Mouse (Mus musculus): ENCODE measurements around the gene Gtf2i.

Gtf2i gene

GRCm38 (mm10) chr5:134277109-134277508, 37.5 kb downstream of the Gtf2i start:
- DNase-seq (ENCODE audit: low spot score in 2 of 2): no peak

- DNase-seq (ENCODE audit: low spot score in 2 of 2): no peak
These were observed 39.0 kb downstream of the Gtf2i start for GRCm38 (mm10) chr5:134275556-134275955.

GRCm38 (mm10) chr5:134275021-134275420, 39.5 kb downstream of the Gtf2i start:
- DNase-seq (ENCODE audit: low spot score in 2 of 2): no peak

GRCm38 (mm10) chr5:134273761-134274160, 40.8 kb downstream of the Gtf2i start:
- no peak for DNase-seq (ENCODE audit: low spot score in 2 of 2)

- DNase-seq (ENCODE audit: low spot score in 2 of 2): no peak
These were observed 41.8 kb downstream of the Gtf2i start for GRCm38 (mm10) chr5:134272761-134273160.

GRCm38 (mm10) chr5:134271421-134271820, 43.1 kb downstream of the Gtf2i start:
- no peak for DNase-seq (ENCODE audit: low spot score in 2 of 2)

- DNase-seq (ENCODE audit: low spot score in 2 of 2): no peak
These were observed 44.0 kb downstream of the Gtf2i start for GRCm38 (mm10) chr5:134270566-134270965.

- no peak for DNase-seq (ENCODE audit: low spot score in 2 of 2)
These were observed 44.8 kb downstream of the Gtf2i start for GRCm38 (mm10) chr5:134269751-134270150.

GRCm38 (mm10) chr5:134268751-134269150, 45.8 kb downstream of the Gtf2i start:
- no peak for DNase-seq (ENCODE audit: low spot score in 2 of 2)

- DNase-seq (ENCODE audit: low spot score in 2 of 2): no peak
These were observed 48.2 kb downstream of the Gtf2i start for GRCm38 (mm10) chr5:134266404-134266803.

GRCm38 (mm10) chr5:134265890-134266289, 48.7 kb downstream of the Gtf2i start:
- DNase-seq (ENCODE audit: low spot score in 2 of 2): no peak

- DNase-seq (ENCODE audit: low spot score in 2 of 2): no peak
These were observed 54.4 kb downstream of the Gtf2i start for GRCm38 (mm10) chr5:134260001-134260636.

GRCm38 (mm10) chr5:134258934-134259333, 55.6 kb downstream of the Gtf2i start:
- DNase-seq (ENCODE audit: low spot score in 2 of 2): no peak

- DNase-seq (ENCODE audit: low spot score in 2 of 2): no peak
These were observed 56.2 kb downstream of the Gtf2i start for GRCm38 (mm10) chr5:134258395-134258794.

- DNase-seq (ENCODE audit: low spot score in 2 of 2): no peak
These were observed 57.1 kb downstream of the Gtf2i start for GRCm38 (mm10) chr5:134257349-134258031.

GRCm38 (mm10) chr5:134255294-134255693, 59.3 kb downstream of the Gtf2i start:
- DNase-seq (ENCODE audit: low spot score in 2 of 2): peak; percentile 56 to 57

- DNase-seq (ENCODE audit: low spot score in 2 of 2): no peak
These were observed 60.8 kb downstream of the Gtf2i start for GRCm38 (mm10) chr5:134253806-134254205.

- DNase-seq (ENCODE audit: low spot score in 2 of 2): no peak
These were observed 63.5 kb downstream of the Gtf2i start for GRCm38 (mm10) chr5:134251083-134251482.

- DNase-seq (ENCODE audit: low spot score in 2 of 2): no peak
These were observed 64.0 kb downstream of the Gtf2i start for GRCm38 (mm10) chr5:134250601-134251000.

GRCm38 (mm10) chr5:134249245-134249649, 65.3 kb downstream of the Gtf2i start:
- DNase-seq (ENCODE audit: low spot score in 2 of 2): peak; percentile 43 to 61

- DNase-seq (ENCODE audit: low spot score in 2 of 2): no peak
These were observed 65.8 kb downstream of the Gtf2i start for GRCm38 (mm10) chr5:134248608-134249244.

GRCm38 (mm10) chr5:134246146-134246545, 68.4 kb downstream of the Gtf2i start:
- no peak for DNase-seq (ENCODE audit: low spot score in 2 of 2)

- no peak for DNase-seq (ENCODE audit: low spot score in 2 of 2)
These were observed 69.7 kb downstream of the Gtf2i start for GRCm38 (mm10) chr5:134244890-134245289.
